Mouse (Mus musculus) midbrain, embryonic 11.5 days (tissue): Measurements from ENCODE around the gene Eif4e3. TPM values are rescaled to one million over a fixed set of nuclear protein-coding genes. Genes with fewer than 3 reads are reported as not detected.

ENCODE experiments used
- ATAC-seq: fragments of 200-750 bp; cut with Nextera tagmentation; 2 replicates; pipeline ENCODE4 v1.8.0; 2017; ENCODE audit warnings: moderate TSS enrichment, moderate library complexity; ENCODE audit not compliant: low FRiP score
- DNase-seq: peaks from one replicate; pipeline ENCODE4 v3.0.0; 2015; ENCODE audit warnings: low spot score; ENCODE audit errors: missing footprints
- H3K27ac ChIP-seq: fragments of 300-500 bp; sonication (generic); 2 replicates; pipeline ENCODE4 v1.5.1; 2014; ENCODE audit warnings: low read depth, low read length
- H3K27me3 ChIP-seq: fragments of 300-500 bp; sonication (generic); 2 replicates; pipeline ENCODE4 v1.6.1; 2014; ENCODE audit warnings: mild to moderate bottlenecking, low read length, moderate library complexity, mixed read lengths; ENCODE audit not compliant: control insufficient read depth, insufficient read depth
- H3K36me3 ChIP-seq: fragments of 300-500 bp; sonication (generic); 2 replicates; pipeline ENCODE4 v1.6.1; 2014; ENCODE audit warnings: mild to moderate bottlenecking, low read length, moderate library complexity, mixed read lengths; ENCODE audit not compliant: control insufficient read depth, insufficient read depth
- H3K4me1 ChIP-seq: fragments of 300-500 bp; sonication (generic); 2 replicates; pipeline ENCODE4 v1.6.1; 2014; ENCODE audit warnings: low read length; ENCODE audit not compliant: control insufficient read depth, insufficient read depth
- H3K4me2 ChIP-seq: fragments of 300-500 bp; sonication (generic); 2 replicates; pipeline ENCODE4 v1.6.1; 2014; ENCODE audit warnings: mild to moderate bottlenecking, moderate library complexity
- H3K4me3 ChIP-seq: fragments of 300-500 bp; sonication (generic); 2 replicates; pipeline ENCODE4 v1.5.1; 2014; ENCODE audit warnings: low read depth, low read length
- H3K9ac ChIP-seq: fragments of 300-500 bp; sonication (generic); 2 replicates; pipeline ENCODE4 v1.6.1; 2014; ENCODE audit warnings: low read length
- H3K9me3 ChIP-seq: fragments of 300-500 bp; sonication (generic); 2 replicates; pipeline ENCODE4 v1.6.1; 2016; ENCODE audit warnings: low read length; ENCODE audit not compliant: control insufficient read depth
- WGBS: fragments of 180-500 bp; shearing (Covaris S2); extraction: QIAGEN DNeasy Blood & Tissue Kit; methylation state at CpG from one replicate; pipeline ENCODE4 v1.1.7; 2014; 5-methylcytosine and 5-hydroxymethylcytosine counted together
- polyA plus RNA-seq: library from polyadenylated mRNA; unstranded; fragments of >200 nt; fragmentation: Nextera tagmentation; extraction: Ambion mirVana; gene quantifications from 2 replicates; pipeline ENCODE4 v1.2.1, GENCODE M21; 2014

Gene Eif4e3
- polyA plus RNA-seq, 1 experiment from 2014 or later = 16.2 TPM

GRCm38 (mm10) chr6:99652341-99652740 lies 14.2 kb downstream of the Eif4e3 start:
- Histone ChIP-seq H3K9ac (no peak overlapping the region), H3K36me3 (no peaks in the 10 kb centered on the region), H3K9me3 (no peaks in the 10 kb centered on the region), H3K4me2 (no peak overlapping the region), H3K27me3 (no peaks in the 10 kb centered on the region), H3K4me3 (no peak overlapping the region), H3K27ac (no peak overlapping the region), H3K4me1 (no peaks in the 10 kb centered on the region)
- ATAC-seq (no peak), DNase-seq (peak; percentile 77)
- WGBS = 92% methylated on average over 2 of the region's 2 CpGs

- Histone ChIP-seq H3K36me3 (no peaks in the 10 kb centered on the region), H3K4me3 (no peak overlapping the region), H3K4me1 (no peaks in the 10 kb centered on the region), H3K9ac (no peak overlapping the region), H3K27ac (no peak overlapping the region), H3K4me2 (no peak overlapping the region), H3K9me3 (no peaks in the 10 kb centered on the region), H3K27me3 (no peaks in the 10 kb centered on the region)
- WGBS = 72% methylated on average over 2 of the region's 2 CpGs
- DNase-seq (peak; percentile 10), ATAC-seq (no peak)
Observed at GRCm38 (mm10) chr6:99649307-99649706, 17.3 kb downstream of the Eif4e3 start.

- H3K27me3 ChIP-seq = no peaks in the 10 kb centered on the region
- no peak overlapping the region for H3K9ac ChIP-seq
- H3K36me3 ChIP-seq = no peaks in the 10 kb centered on the region
- ATAC-seq = peak; percentile 40; the same call in 1 of the 2 replicates
- no peak overlapping the region for H3K4me3 ChIP-seq
- 65% methylated on average over 10 of the region's 10 CpGs for WGBS
- H3K27ac ChIP-seq = no peak overlapping the region
- no peak overlapping the region for H3K4me2 ChIP-seq
- no peaks in the 10 kb centered on the region for H3K4me1 ChIP-seq
- DNase-seq = peak; percentile 45
- no peaks in the 10 kb centered on the region for H3K9me3 ChIP-seq
Observed at GRCm38 (mm10) chr6:99646344-99646743, 20.2 kb downstream of the Eif4e3 start.

GRCm38 (mm10) chr6:99644876-99645275 lies 21.7 kb downstream of the Eif4e3 start:
- H3K36me3 ChIP-seq = no peaks in the 10 kb centered on the region

GRCm38 (mm10) chr6:99644386-99644785 lies 22.2 kb downstream of the Eif4e3 start:
- H3K9ac ChIP-seq = no peak overlapping the region
- H3K27ac ChIP-seq = no peak overlapping the region
- no peak overlapping the region for H3K4me3 ChIP-seq
- 88% methylated on average over 5 of the region's 5 CpGs for WGBS
- no peaks in the 10 kb centered on the region for H3K9me3 ChIP-seq
- no peaks in the 10 kb centered on the region for H3K36me3 ChIP-seq
- peak; percentile 54 for DNase-seq
- no peaks in the 10 kb centered on the region for H3K27me3 ChIP-seq
- H3K4me1 ChIP-seq = no peaks in the 10 kb centered on the region
- H3K4me2 ChIP-seq = no peak overlapping the region
- no peak for ATAC-seq

More at GRCm38 (mm10) chr6:99644876-99645275, 21.7 kb downstream of the Eif4e3 start:
- no peak overlapping the region for H3K27ac ChIP-seq
- H3K4me2 ChIP-seq = no peak overlapping the region
- H3K4me3 ChIP-seq = no peak overlapping the region
- H3K4me1 ChIP-seq = no peaks in the 10 kb centered on the region
- H3K9me3 ChIP-seq = no peaks in the 10 kb centered on the region
- no peak overlapping the region for H3K9ac ChIP-seq
- no peaks in the 10 kb centered on the region for H3K27me3 ChIP-seq
- ATAC-seq (no peak), DNase-seq (peak; percentile 75)
- WGBS = 86% methylated on average over 5 of the region's 5 CpGs

- Histone ChIP-seq H3K27me3 (no peaks in the 10 kb centered on the region), H3K36me3 (no peaks in the 10 kb centered on the region), H3K4me3 (no peak overlapping the region), H3K4me2 (no peak overlapping the region), H3K27ac (no peak overlapping the region), H3K4me1 (no peaks in the 10 kb centered on the region), H3K9ac (no peak overlapping the region), H3K9me3 (no peaks in the 10 kb centered on the region)
- 70% methylated on average over 10 of the region's 10 CpGs for WGBS
- DNase-seq (peak; percentile 61), ATAC-seq (no peak)
Observed at GRCm38 (mm10) chr6:99643439-99644199, 23.0 kb downstream of the Eif4e3 start.

- Histone ChIP-seq H3K4me2 (no peak overlapping the region), H3K27me3 (no peaks in the 10 kb centered on the region), H3K4me1 (0 out of 2 replicates have a peak, but pooled peaks cover 3% of the 10 kb centered on the region), H3K9ac (no peak overlapping the region), H3K36me3 (no peaks in the 10 kb centered on the region), H3K4me3 (no peak overlapping the region), H3K9me3 (no peaks in the 10 kb centered on the region), H3K27ac (no peak overlapping the region)
- WGBS = 83% methylated on average over 4 of the region's 4 CpGs
- ATAC-seq = no peak
- peak; percentile 56 for DNase-seq
Observed at GRCm38 (mm10) chr6:99637456-99637855, 29.1 kb downstream of the Eif4e3 start.

GRCm38 (mm10) chr6:99636801-99637200 lies 29.8 kb downstream of the Eif4e3 start:
- no peaks in the 10 kb centered on the region for H3K9me3 ChIP-seq
- H3K4me1 ChIP-seq = 0 out of 2 replicates have a peak, but pooled peaks cover 3% of the 10 kb centered on the region
- ATAC-seq (no peak), DNase-seq (peak; percentile 21)
- no peak overlapping the region for H3K4me2 ChIP-seq
- H3K27me3 ChIP-seq = no peaks in the 10 kb centered on the region
- no peak overlapping the region for H3K9ac ChIP-seq
- no peaks in the 10 kb centered on the region for H3K36me3 ChIP-seq
- WGBS = 80% methylated on average over 8 of the region's 8 CpGs
- no peak overlapping the region for H3K4me3 ChIP-seq
- H3K27ac ChIP-seq = no peak overlapping the region

- Histone ChIP-seq H3K27me3 (no peaks in the 10 kb centered on the region), H3K27ac (no peak overlapping the region), H3K4me1 (0 out of 2 replicates have a peak, but pooled peaks cover 3% of the 10 kb centered on the region), H3K9ac (no peak overlapping the region), H3K36me3 (no peaks in the 10 kb centered on the region), H3K9me3 (no peaks in the 10 kb centered on the region), H3K4me3 (no peak overlapping the region), H3K4me2 (no peak overlapping the region)
- no peak for ATAC-seq
- DNase-seq = peak; percentile 75
- WGBS = 79% methylated on average over 9 of the region's 9 CpGs
Observed at GRCm38 (mm10) chr6:99636121-99636520, 30.4 kb downstream of the Eif4e3 start.
